Mouse (Mus musculus) gastrocnemius, postnatal 36 days (tissue): ENCODE measurements around the gene Etnk2. TPM values are rescaled to one million over a fixed set of nuclear protein-coding genes. Genes with fewer than 3 reads are reported as not detected.
"Not testable (repeated sequence)": the region's sequence is repeated elsewhere in the genome, so short reads cannot be mapped to it uniquely, and the experiment has no call there.

Experiments used
- DNase-seq, 2 experiments: peaks; one replicate each; pipeline ENCODE4 v3.0.0; 2022
- intact Hi-C: fragments of 180-260 bp; cut with DNase I; formaldehyde crosslinking; loops from one replicate; pipeline ENCODE4 v1.15.1; 2025
- long read RNA-seq, 2 experiments: library from polyadenylated mRNA; stranded (forward); transcript quantifications; one replicate each; pipeline ENCODE4 v2.0.0; 2021
- total RNA-seq, 2 experiments: library from RNA; stranded (reverse); gene quantifications; 2 replicates each; pipeline ENCODE4 v1.2.3; 2021

Etnk2 gene
- under 1 TPM in 1 of 2 experiments, not detected in 1; 0.18 TPM for total RNA-seq
- long read RNA-seq, experiment 1 = 0 reads
- long read RNA-seq, experiment 2, partial matches to known transcripts = 0 of 1 reads
- long read RNA-seq, experiment 2, other reads (novel, unspliced or antisense) = 1 of 1 reads

- peak; percentile 54 to 59 for DNase-seq
- intact Hi-C loops = no loop called here
Observed at GRCm38 (mm10) chr1:133363276-133364021, at the start of gene Etnk2. Gene Etnk2 (plus strand): TSS chr1:133363572.

- intact Hi-C loops = loop anchor here (2.0 kb wide), 2 partner anchors 38 to 296 kb away; partner anchors contain the start of gene Snrpe
- DNase-seq = peak; percentile 40 to 45
Observed at GRCm38 (mm10) chr1:133314364-133314763, 49.0 kb upstream of the Etnk2 start.

- intact Hi-C loops = loop anchor here (2.0 kb wide), 2 partner anchors 37 to 295 kb away; partner anchors contain the start of gene Snrpe
- DNase-seq = no peak
Observed at GRCm38 (mm10) chr1:133315775-133316174, 47.6 kb upstream of the Etnk2 start.

- intact Hi-C loops = no loop called here
- DNase-seq = no peak
Observed at GRCm38 (mm10) chr1:133316577-133316976, 46.8 kb upstream of the Etnk2 start.

GRCm38 (mm10) chr1:133317149-133317548 lies 46.2 kb upstream of the Etnk2 start:
- DNase-seq = no peak
- intact Hi-C loops = no loop called here

GRCm38 (mm10) chr1:133321267-133321925 lies 42.0 kb upstream of the Etnk2 start, which contains the start of gene Kiss1:
Gene Kiss1 (plus strand): TSS chr1:133321875.
- no peak for DNase-seq
- intact Hi-C loops = no loop called here

- intact Hi-C loops = no loop called here
- no peak for DNase-seq
Observed at GRCm38 (mm10) chr1:133323333-133323732, 40.0 kb upstream of the Etnk2 start.

- intact Hi-C loops = no loop called here
- DNase-seq = no peak
Observed at GRCm38 (mm10) chr1:133325951-133326350, 37.4 kb upstream of the Etnk2 start.

- DNase-seq = no peak
- intact Hi-C loops = no loop called here
Observed at GRCm38 (mm10) chr1:133327094-133327493, 36.3 kb upstream of the Etnk2 start.

GRCm38 (mm10) chr1:133328299-133328795 lies 35.0 kb upstream of the Etnk2 start:
- intact Hi-C loops = no loop called here
- no peak for DNase-seq

GRCm38 (mm10) chr1:133328896-133329637 lies 34.3 kb upstream of the Etnk2 start:
- intact Hi-C loops = no loop called here
- DNase-seq = no peak

- intact Hi-C loops = no loop called here
- DNase-seq = no peak
Observed at GRCm38 (mm10) chr1:133329638-133329964, 33.8 kb upstream of the Etnk2 start.

- intact Hi-C loops = no loop called here
Observed at GRCm38 (mm10) chr1:133331142-133331541, 32.2 kb upstream of the Etnk2 start.

GRCm38 (mm10) chr1:133332656-133333430 lies 30.5 kb upstream of the Etnk2 start:
- no peak for DNase-seq
- intact Hi-C loops = no loop called here

More at GRCm38 (mm10) chr1:133331142-133331541, 32.2 kb upstream of the Etnk2 start:
- no peak for DNase-seq

- intact Hi-C loops = no loop called here
- no peak for DNase-seq
Observed at GRCm38 (mm10) chr1:133333937-133334336, 29.4 kb upstream of the Etnk2 start.

- intact Hi-C loops, DNase-seq: not testable (repeated sequence)
Observed at GRCm38 (mm10) chr1:133340403-133340802, 23.0 kb upstream of the Etnk2 start.

- intact Hi-C loops = no loop called here
- no peak for DNase-seq
Observed at GRCm38 (mm10) chr1:133344357-133344756, 19.0 kb upstream of the Etnk2 start.

GRCm38 (mm10) chr1:133346531-133346930 lies 16.8 kb upstream of the Etnk2 start:
- no peak for DNase-seq
- intact Hi-C loops = no loop called here

- no peak for DNase-seq
- intact Hi-C loops = no loop called here
Observed at GRCm38 (mm10) chr1:133347226-133347625, 16.1 kb upstream of the Etnk2 start.
